Comparison of ENCODE assay signal across 10 mouse cellular contexts in genomic region chr17:33681767-33682166, GRCm38 (mm10). TPM values are rescaled to one million over a fixed set of nuclear protein-coding genes. Genes with fewer than 3 reads are reported as not detected.
DNase-seq lines count a peak whose midpoint lies in the region; ATAC-seq and TF ChIP-seq lines count a peak whose summit lies in the region.
"Had no signal": no experiment of that assay in that cellular context is flagged by ENCODE, and none has a peak within 500 bp of the region (broad histone marks: within the 10 kb centered on the region; RNA-seq: fewer than 3 reads in every experiment).

No protein-coding gene starts in this region.

- ATAC-seq in hindbrain, embryonic 16.5 days: no peak
- ATAC-seq in G1E (ENCODE audit: extremely low read depth, insufficient number of reproducible peaks, low FRiP score, poor library complexity, severe bottlenecking): no peak
- ATAC-seq in forebrain, embryonic 14.5 days: no peak
- ATAC-seq in liver, embryonic 15.5 days (ENCODE audit: insufficient read depth): no peak

- H3K27me3 ChIP-seq in hindbrain, embryonic 10.5 days (ENCODE audit: insufficient read depth, poor library complexity, severe bottlenecking): no peaks in the 10 kb centered on the region
- H3K27me3 ChIP-seq in hindbrain, embryonic 16.5 days (replicated peaks; ENCODE audit: control insufficient read depth, insufficient read depth, low read length): no peaks in the 10 kb centered on the region
- H3K27me3 ChIP-seq in G1E (ENCODE audit: insufficient read depth, low read length): no peaks in the 10 kb centered on the region
- no peaks in the 10 kb centered on the region for H3K27me3 ChIP-seq in forebrain, embryonic 14.5 days (replicated peaks; ENCODE audit: control insufficient read depth, insufficient read depth, low read length)
- H3K27me3 ChIP-seq in liver, embryonic 15.5 days: no peaks in the 10 kb centered on the region

- no peak overlapping the region for H3K9ac ChIP-seq in hindbrain, embryonic 16.5 days (ENCODE audit: low read depth, low read length)
- no peak overlapping the region for H3K9ac ChIP-seq in forebrain, embryonic 14.5 days (ENCODE audit: low read length)
- no peak overlapping the region for H3K9ac ChIP-seq in liver, embryonic 15.5 days

- H3K4me2 ChIP-seq in hindbrain, embryonic 16.5 days (ENCODE audit: low read length): no peak overlapping the region
- peak overlapping the region; percentile 12; the same call in 1 of the 2 replicates for H3K4me2 ChIP-seq in forebrain, embryonic 14.5 days (ENCODE audit: low read length)
- H3K4me2 ChIP-seq in liver, embryonic 15.5 days: peak overlapping the region; percentile 85

- peaks cover 30% of the 10 kb centered on the region for H3K4me1 ChIP-seq in hindbrain, embryonic 10.5 days (replicated peaks)
- peaks cover 38% of the 10 kb centered on the region for H3K4me1 ChIP-seq in hindbrain, embryonic 16.5 days (ENCODE audit: control insufficient read depth, insufficient read depth, low read depth, low read length)
- H3K4me1 ChIP-seq in G1E (ENCODE audit: insufficient read depth, low read depth, low read length): peaks cover 57% of the 10 kb centered on the region
- H3K4me1 ChIP-seq in forebrain, embryonic 14.5 days (ENCODE audit: control insufficient read depth, insufficient read depth, low read length): peaks cover 26% of the 10 kb centered on the region
- H3K4me1 ChIP-seq in liver, embryonic 15.5 days (replicated peaks): peaks cover 64% of the 10 kb centered on the region

- TF ChIP-seq CTCF in G1E (IDR thresholded peaks at IDR 0.05; ENCODE audit: low read depth, low read length): no peak

- no peaks in the 10 kb centered on the region for H3K9me3 ChIP-seq in hindbrain, embryonic 10.5 days
- no peaks in the 10 kb centered on the region for H3K9me3 ChIP-seq in hindbrain, embryonic 16.5 days (ENCODE audit: control insufficient read depth, low read length)
- H3K9me3 ChIP-seq in G1E (replicated peaks): no peaks in the 10 kb centered on the region
- H3K9me3 ChIP-seq in forebrain, embryonic 14.5 days (replicated peaks; ENCODE audit: control insufficient read depth, low read length): no peaks in the 10 kb centered on the region
- no peaks in the 10 kb centered on the region for H3K9me3 ChIP-seq in liver, embryonic 15.5 days (replicated peaks)

- H3K36me3 ChIP-seq in hindbrain, embryonic 10.5 days: peaks cover 36% of the 10 kb centered on the region
- H3K36me3 ChIP-seq in hindbrain, embryonic 16.5 days (ENCODE audit: control insufficient read depth, insufficient read depth, low read length): no peaks in the 10 kb centered on the region
- H3K36me3 ChIP-seq in G1E (replicated peaks): peaks cover 45% of the 10 kb centered on the region
- peaks cover 17% of the 10 kb centered on the region for H3K36me3 ChIP-seq in forebrain, embryonic 14.5 days (ENCODE audit: control insufficient read depth, insufficient read depth, low read length)
- H3K36me3 ChIP-seq in liver, embryonic 15.5 days (replicated peaks): peaks cover 54% of the 10 kb centered on the region

- peak overlapping the region; percentile 24; the same call in 1 of the 2 replicates for H3K4me3 ChIP-seq in hindbrain, embryonic 10.5 days
- no peak overlapping the region for H3K4me3 ChIP-seq in hindbrain, embryonic 16.5 days (ENCODE audit: low read length)
- peak overlapping the region; percentile 41; the same call in 1 of the 2 replicates for H3K4me3 ChIP-seq in G1E (ENCODE audit: low read depth, low read length)
- H3K4me3 ChIP-seq in forebrain, embryonic 14.5 days (ENCODE audit: low read depth, low read length): no peak overlapping the region
- no peak overlapping the region for H3K4me3 ChIP-seq in liver, embryonic 15.5 days (replicated peaks)

- no peak for DNase-seq in hindbrain, embryonic 10.5 days (ENCODE audit: low spot score)
- no peak for DNase-seq in G1E (ENCODE audit: low spot score)
- DNase-seq in forebrain, embryonic 14.5 days (ENCODE audit: low spot score): no peak
- DNase-seq in thymus, postnatal 14 days: no peak
- no peak for DNase-seq in adrenal gland, postnatal 10 days
- DNase-seq in gastrocnemius, adult 18-20 months (ENCODE audit: low spot score): no peak
- DNase-seq: kidney, postnatal 36 days; right cerebral cortex, adult 18-20 months had no signal

- H3K27ac ChIP-seq in hindbrain, embryonic 10.5 days: no peak overlapping the region
- no peak overlapping the region for H3K27ac ChIP-seq in hindbrain, embryonic 16.5 days (ENCODE audit: low read depth, low read length)
- no peak overlapping the region for H3K27ac ChIP-seq in forebrain, embryonic 14.5 days (ENCODE audit: low read depth, low read length)
- H3K27ac ChIP-seq in liver, embryonic 15.5 days (replicated peaks): 0 out of 2 replicates have a peak overlapping the region, but pooled peaks have one; percentile 7

RNA-seq across cellular contexts. Expression of gene Hnrnpm, which starts 4.9 kb away (rescaled TPM):
- 317 and 482 TPM in 2 replicates for polyA plus RNA-seq in hindbrain, embryonic 10.5 days (2016; fragmentation: Nextera tagmentation; extraction: Ambion mirVana)
- 161 and 194 TPM in 2 replicates for polyA plus RNA-seq in hindbrain, embryonic 16.5 days (2015; fragmentation: Nextera tagmentation; extraction: Ambion mirVana)
- total RNA-seq in G1E (2014; fragmentation: Nextera tagmentation): 329 and 356 TPM in 2 replicates
- total RNA-seq in G1E (2017): 284 and 397 TPM in 2 replicates
- polyA plus RNA-seq in G1E (2012): 1,176 and 1,322 TPM in 2 replicates
- polyA plus RNA-seq in forebrain, embryonic 14.5 days (2014; fragmentation: Nextera tagmentation; extraction: Ambion mirVana): 242 and 246 TPM in 2 replicates
- polyA plus RNA-seq in liver, embryonic 15.5 days (2015; fragmentation: Nextera tagmentation; extraction: Ambion mirVana): 117 and 122 TPM in 2 replicates
- 100 to 1,000 TPM; 148 to 172 TPM for total RNA-seq in adrenal gland, postnatal 10 days (2021)
- total RNA-seq in gastrocnemius, adult 18-20 months (2021): 10 to 100 TPM; 62.1 to 74.1 TPM

RNA-seq across cellular contexts. Expression of gene March2, which starts 36.7 kb away (rescaled TPM):
- polyA plus RNA-seq in hindbrain, embryonic 10.5 days (2016; fragmentation: Nextera tagmentation; extraction: Ambion mirVana): 36.7 and 45.4 TPM in 2 replicates
- polyA plus RNA-seq in hindbrain, embryonic 16.5 days (2015; fragmentation: Nextera tagmentation; extraction: Ambion mirVana): 82.2 and 84.1 TPM in 2 replicates
- 102 and 120 TPM in 2 replicates for total RNA-seq in G1E (2014; fragmentation: Nextera tagmentation)
- total RNA-seq in G1E (2017): 71.8 and 75.3 TPM in 2 replicates
- polyA plus RNA-seq in G1E (2012): 19.0 and 33.3 TPM in 2 replicates
- 63.9 TPM in 2 replicates for polyA plus RNA-seq in forebrain, embryonic 14.5 days (2014; fragmentation: Nextera tagmentation; extraction: Ambion mirVana)
- polyA plus RNA-seq in liver, embryonic 15.5 days (2015; fragmentation: Nextera tagmentation; extraction: Ambion mirVana): 274 and 311 TPM in 2 replicates
- total RNA-seq in adrenal gland, postnatal 10 days (2021): 100 to 1,000 TPM; 115 to 126 TPM
- total RNA-seq in gastrocnemius, adult 18-20 months (2021): 10 to 100 TPM; 87.2 to 90.6 TPM

RNA-seq across cellular contexts. Expression of gene Pram1, which starts 43.9 kb away (rescaled TPM):
- polyA plus RNA-seq in hindbrain, embryonic 10.5 days (2016; fragmentation: Nextera tagmentation; extraction: Ambion mirVana): 0.31 and 0.75 TPM in 2 replicates
- polyA plus RNA-seq in hindbrain, embryonic 16.5 days (2015; fragmentation: Nextera tagmentation; extraction: Ambion mirVana): 0.15 and 0.51 TPM in 2 replicates
- total RNA-seq in G1E (2014; fragmentation: Nextera tagmentation) (2.0 and 3.3 TPM in 2 replicates), G1E (2017) (0.11 TPM in 1 of 2 replicates, not detected in the other)
- 0.24 TPM in 1 of 2 replicates, not detected in the other for polyA plus RNA-seq in G1E (2012)
- 0.21 and 0.36 TPM in 2 replicates for polyA plus RNA-seq in forebrain, embryonic 14.5 days (2014; fragmentation: Nextera tagmentation; extraction: Ambion mirVana)
- 4.2 and 4.8 TPM in 2 replicates for polyA plus RNA-seq in liver, embryonic 15.5 days (2015; fragmentation: Nextera tagmentation; extraction: Ambion mirVana)
- 1 to 10 TPM; 1.2 to 1.4 TPM for total RNA-seq in adrenal gland, postnatal 10 days (2021)
- under 1 TPM in 1 of 2 experiments, not detected in 1; 0.17 TPM for total RNA-seq in gastrocnemius, adult 18-20 months (2021)

RNA-seq across cellular contexts. Expression of gene Zfp414, which starts 52.9 kb away (rescaled TPM):
- polyA plus RNA-seq in hindbrain, embryonic 10.5 days (2016; fragmentation: Nextera tagmentation; extraction: Ambion mirVana): 55.3 and 64.5 TPM in 2 replicates
- 50.9 and 71.0 TPM in 2 replicates for polyA plus RNA-seq in hindbrain, embryonic 16.5 days (2015; fragmentation: Nextera tagmentation; extraction: Ambion mirVana)
- total RNA-seq in G1E (2014; fragmentation: Nextera tagmentation) (34.7 and 66.1 TPM in 2 replicates), G1E (2017) (14.7 and 26.3 TPM in 2 replicates)
- polyA plus RNA-seq in G1E (2012): 111 and 116 TPM in 2 replicates
- polyA plus RNA-seq in forebrain, embryonic 14.5 days (2014; fragmentation: Nextera tagmentation; extraction: Ambion mirVana): 93.0 and 97.9 TPM in 2 replicates
- polyA plus RNA-seq in liver, embryonic 15.5 days (2015; fragmentation: Nextera tagmentation; extraction: Ambion mirVana): 16.9 and 18.2 TPM in 2 replicates
- total RNA-seq in adrenal gland, postnatal 10 days (2021): 10 to 100 TPM; 25.6 to 42.6 TPM
- 1 to 10 TPM; 6.1 to 6.3 TPM for total RNA-seq in gastrocnemius, adult 18-20 months (2021)

Comparison
In these comparisons a context has a peak if more than half of its experiments do, and no peak if none do; other contexts are left out.
1. H3K4me3 ChIP-seq: peak in hindbrain, embryonic 10.5 days (single experiment) and G1E (single experiment); none in hindbrain, embryonic 16.5 days (single experiment), forebrain, embryonic 14.5 days (single experiment) and liver, embryonic 15.5 days (single experiment).